Mouse (Mus musculus) CD4-positive, CD25-positive, alpha-beta regulatory T cell (primary cell): ENCODE results near the gene Cysrt1. TPM values are rescaled to one million over a fixed set of nuclear protein-coding genes. Genes with fewer than 3 reads are reported as not detected.

ENCODE experiments used
- polyA plus RNA-seq: library from polyadenylated mRNA; unstranded; fragments of 100-300 nt; shearing (Covaris generic); gene quantifications from one replicate; pipeline ENCODE4 v1.2.1, GENCODE M21; 2017

Gene Cysrt1
- not detected for polyA plus RNA-seq

DNA sequence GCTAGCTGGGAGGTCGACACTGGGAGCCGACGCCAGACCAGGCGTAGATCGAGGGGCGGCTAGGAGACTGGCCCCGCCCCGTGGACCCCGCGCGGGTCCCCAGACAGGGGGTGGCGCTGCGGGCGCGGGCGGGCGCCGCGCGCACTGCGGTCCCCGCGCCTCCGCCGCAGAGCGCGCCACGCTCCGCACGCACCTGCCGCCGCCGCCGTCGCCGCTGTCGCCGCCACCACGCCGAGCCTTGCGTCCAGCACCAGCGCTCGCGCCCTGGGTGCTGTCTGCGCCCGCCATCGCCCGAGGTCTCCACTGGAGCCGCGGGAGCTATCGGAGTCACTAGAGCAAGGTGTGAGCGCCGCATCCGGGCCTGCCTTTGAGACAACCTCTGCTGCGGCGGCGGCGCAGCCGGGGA, at the start of gene Cysrt1, which contains the start of gene Rnf208:
TSS of gene Cysrt1 (minus strand) at position 352 of the 406 bp plus-strand sequence.
TSS of gene Rnf208 (plus strand) at position 155 of the 406 bp plus-strand sequence.

DNA sequence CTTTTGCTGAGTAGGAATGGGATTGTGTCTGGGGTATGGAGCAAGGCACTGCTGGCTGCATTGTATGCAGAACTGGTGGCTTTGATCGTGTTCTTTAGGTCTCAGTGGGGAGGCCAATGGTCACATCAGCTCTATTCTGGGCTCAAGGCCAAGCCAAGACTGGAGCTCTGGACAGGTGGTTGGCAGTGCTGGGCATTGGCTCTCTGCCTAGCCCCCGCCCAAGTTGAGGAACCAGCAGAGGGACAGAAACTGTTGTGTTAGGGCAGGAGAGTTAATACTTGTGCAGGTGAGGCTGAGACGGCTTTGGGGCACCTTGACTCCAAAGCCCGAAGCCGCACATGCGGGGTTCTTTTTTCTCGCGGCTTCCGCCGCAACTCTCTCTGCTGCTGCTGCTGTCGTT, 47.4 kb upstream of the Cysrt1 start, which contains the start of gene Lrrc26:
TSS of gene Lrrc26 (plus strand) at position 265 of the 400 bp plus-strand sequence.

DNA sequence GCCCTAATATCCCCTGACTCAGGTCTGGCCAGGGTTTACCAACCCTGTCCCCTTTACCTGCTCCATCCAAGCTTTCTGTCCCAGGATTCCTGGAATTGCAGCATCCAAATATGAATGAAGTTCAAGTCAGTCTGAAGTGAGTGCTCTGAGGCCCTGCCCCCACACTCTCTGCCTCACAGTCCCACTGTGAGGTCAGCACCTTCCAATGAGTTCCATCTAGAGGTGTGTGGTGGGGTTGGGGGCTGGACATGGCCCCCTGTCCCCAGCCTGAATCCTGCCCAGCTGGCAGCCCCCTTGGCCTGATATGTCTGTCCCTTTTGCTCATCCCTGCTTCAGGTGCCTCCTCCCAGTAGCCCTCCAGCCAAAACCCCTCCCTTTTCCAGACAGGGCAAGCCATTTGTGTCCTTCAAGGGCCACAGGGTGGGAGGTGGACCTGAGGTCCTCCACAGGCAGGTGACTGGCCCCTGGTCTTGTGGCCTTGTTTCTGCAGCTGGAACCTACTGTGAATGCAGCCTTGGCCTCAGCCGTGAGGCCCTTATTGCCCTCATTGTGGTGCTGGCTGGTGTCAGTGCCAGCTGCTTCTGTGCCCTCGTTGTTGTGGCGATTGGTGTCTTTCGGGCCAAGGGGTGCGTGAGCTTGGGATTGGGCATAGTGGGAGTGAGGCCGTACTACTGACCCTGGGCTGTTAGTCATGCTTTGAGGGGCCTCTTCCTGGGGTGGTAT, 45.8 kb upstream of the Cysrt1 start, which contains the start of gene Tmem210:
TSS of gene Tmem210 (plus strand) at position 219 of the 723 bp plus-strand sequence.

DNA sequence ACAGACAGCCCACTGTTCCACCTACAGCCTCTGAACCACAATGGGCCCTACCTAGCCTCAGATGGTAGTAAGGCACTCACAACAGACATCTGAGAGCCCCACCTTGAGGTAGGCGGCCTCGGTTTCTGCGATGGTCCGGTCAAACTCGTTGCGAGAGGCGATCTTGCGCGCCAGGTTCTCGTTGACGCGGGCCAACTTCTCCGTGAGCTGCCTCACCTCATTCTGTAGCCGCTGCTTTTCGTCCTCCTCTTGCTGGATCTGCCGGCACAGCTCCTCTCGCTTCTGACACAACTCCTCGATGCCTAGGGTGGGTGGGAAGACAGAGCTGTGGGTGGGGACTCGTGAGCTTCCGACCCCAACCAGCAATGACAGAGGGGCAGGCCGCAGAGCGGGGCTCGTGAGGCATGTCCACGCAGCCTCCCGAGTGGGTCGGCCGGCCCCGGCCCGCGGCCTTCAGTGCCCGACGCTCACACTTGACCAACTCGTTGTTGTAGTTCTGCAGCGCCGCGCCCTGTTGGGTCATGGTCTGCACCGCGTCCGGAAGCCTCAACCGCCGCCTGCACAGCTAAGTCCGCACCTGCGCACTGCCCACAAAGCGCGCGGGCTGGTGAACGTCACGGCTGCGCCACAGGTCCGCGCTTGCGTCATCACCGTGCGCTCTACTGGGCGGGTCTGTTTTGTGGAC, 29.7 kb upstream of the Cysrt1 start, which contains the start of the genes Ssna1 and Anapc2:
TSS of gene Ssna1 (minus strand) at position 612 of the 685 bp plus-strand sequence.
TSS of gene Anapc2 (plus strand) at position 652 of the 685 bp plus-strand sequence.

DNA sequence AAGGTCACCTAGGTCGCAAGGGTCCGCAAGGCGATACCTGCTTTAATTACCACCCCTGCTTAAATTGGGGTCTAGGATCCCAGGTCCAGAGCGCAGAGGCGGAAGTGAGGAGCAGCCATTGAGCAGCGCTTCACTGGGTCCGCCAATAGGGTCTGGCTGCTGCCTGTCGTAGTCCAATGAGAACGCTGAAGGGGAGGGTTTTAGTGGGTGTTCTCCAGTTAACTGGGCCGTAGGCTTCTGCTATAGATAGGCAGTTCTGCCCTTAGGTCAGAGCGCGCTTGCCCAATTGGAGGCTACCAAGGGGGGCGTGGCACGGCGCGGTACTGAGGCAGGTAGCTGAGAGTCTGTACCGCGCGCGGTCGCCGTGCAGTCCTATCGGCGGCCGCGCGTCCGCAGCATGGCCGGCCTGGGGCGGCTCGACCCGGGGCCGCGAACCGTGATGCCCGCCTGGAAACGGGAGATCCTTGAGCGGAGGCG, 20.1 kb upstream of the Cysrt1 start, which contains the start of gene Tprn:
TSS of gene Tprn (plus strand) at position 328 of the 477 bp plus-strand sequence.

DNA sequence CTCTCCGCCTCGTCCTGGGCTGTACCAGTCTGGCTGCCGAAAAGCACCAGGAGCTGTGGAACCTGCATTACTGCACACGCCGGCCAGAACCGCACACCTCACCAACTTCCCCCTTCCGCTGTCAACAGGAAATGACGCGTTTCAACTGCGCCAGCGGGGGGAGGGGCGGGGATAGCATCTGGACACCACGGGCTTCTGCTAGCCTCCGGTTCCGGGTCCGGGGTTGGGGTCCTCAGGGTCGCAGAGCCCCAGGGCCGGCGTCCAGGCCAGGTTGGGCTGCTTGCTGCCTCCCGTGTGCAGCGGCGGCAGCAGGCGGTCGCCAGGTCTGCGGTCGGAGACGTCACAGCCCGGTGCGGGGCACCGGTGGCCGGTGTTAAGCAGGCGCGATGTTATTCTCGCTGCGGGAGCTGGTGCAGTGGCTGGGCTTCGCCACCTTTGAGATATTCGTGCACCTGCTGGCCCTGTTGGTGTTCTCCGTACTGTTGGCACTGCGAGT, 13.1 kb upstream of the Cysrt1 start, which contains the start of gene Tmem203:
TSS of gene Tmem203 (plus strand) at position 156 of the 496 bp plus-strand sequence.

DNA sequence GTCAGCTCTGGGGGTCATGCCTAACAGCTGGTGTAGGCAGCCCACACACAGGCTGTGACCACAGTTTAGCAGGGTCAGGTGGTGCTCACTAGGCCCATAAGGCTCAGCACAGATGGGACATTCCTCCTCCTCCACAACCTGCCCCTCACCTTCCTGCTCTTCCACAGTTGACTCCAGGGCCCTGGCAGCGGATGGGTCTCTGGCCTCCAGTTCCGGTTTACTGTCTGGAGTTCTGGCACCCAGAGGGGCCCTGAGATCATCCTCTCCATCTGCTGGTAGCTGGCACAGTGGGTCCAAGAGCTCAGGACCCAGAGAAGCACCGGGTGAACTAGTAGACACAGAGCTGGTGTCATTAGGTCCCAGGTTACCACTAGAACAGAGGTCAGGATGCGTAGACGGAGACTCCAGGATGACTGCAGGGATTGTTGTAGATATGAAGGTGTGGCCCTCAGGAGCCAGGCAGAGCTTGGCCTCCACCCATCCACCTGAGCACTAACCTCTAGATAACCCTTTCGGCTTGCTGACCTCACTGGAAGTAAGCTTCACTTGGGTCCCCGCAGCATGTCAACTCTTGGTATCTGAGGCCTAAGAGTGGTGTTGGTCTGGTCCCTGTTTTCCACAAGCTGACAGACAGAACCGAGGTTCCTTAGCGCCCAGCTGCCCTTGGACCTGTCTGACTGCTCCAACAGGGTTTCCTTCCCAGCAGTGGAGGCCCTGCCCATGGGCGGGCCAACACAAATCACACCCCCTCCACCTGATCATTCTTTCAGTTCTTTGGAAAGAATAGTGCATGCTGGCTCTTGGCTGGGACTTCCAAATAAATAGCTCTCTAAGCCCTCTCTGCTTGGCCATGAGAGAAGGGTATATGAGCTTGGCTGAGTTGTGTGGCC, 4.2 kb upstream of the Cysrt1 start, which contains the start of gene AL732309.1:
TSS of gene AL732309.1 (minus strand) at position 681 of the 890 bp plus-strand sequence.

DNA sequence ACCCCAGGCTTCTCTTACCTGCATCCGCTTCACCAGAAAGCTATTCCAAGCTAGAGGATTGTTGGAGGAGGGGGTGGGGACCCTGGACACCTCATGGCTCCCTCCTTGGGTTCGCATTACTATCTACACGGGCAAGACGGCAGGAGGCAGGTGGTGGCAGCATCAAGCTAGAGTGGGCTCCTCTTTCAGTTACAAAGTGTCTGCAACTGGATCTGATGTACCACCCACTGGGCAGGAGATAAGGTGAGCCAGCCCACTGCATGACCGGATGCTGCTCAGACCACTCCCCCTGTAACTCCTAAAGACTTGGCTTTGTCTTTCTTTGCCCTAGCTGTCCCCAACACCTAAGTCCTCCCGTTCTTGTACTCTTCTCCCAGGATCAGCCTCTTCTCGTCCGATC, 5.6 kb downstream of the Cysrt1 start, which contains the start of gene Rnf224:
TSS of gene Rnf224 (minus strand) at position 174 of the 400 bp plus-strand sequence.

DNA sequence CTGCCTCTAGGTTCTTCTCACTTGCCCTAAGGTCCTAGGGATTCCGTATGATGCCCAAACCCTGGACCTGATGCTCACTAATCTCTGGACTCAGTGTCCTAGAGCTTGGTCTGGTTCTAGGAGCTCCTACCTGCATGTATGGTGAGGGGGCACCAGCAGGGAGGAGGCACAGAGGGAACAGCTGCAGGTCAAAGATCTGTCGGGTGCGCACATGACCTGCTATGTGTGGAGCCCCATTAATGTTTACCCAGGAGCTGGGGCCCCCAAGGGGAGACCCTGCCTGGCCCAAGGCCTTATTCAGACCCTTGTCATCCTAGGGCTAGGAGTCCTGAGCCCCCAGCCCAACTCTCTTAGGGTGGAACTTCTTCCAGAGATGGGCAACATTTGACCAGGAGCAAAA, 8.2 kb downstream of the Cysrt1 start, which contains the start of gene Slc34a3:
TSS of gene Slc34a3 (minus strand) at position 315 of the 400 bp plus-strand sequence.

DNA sequence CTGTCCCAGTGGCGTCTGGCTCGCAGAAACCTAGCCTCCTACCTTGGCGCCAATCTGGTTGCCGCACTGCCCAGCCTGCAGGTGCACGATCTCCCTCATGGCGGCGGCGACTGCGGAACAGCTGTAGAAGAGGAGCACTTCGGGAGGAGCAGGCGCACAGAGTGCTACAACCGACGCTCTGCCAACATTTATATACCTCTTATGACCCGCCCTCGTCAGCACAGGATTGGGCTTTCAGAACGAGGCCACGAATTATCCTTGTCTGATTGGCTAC, 17.8 kb downstream of the Cysrt1 start, which contains the start of gene Tubb4b:
TSS of gene Tubb4b (minus strand) at position 211 of the 274 bp plus-strand sequence.

DNA sequence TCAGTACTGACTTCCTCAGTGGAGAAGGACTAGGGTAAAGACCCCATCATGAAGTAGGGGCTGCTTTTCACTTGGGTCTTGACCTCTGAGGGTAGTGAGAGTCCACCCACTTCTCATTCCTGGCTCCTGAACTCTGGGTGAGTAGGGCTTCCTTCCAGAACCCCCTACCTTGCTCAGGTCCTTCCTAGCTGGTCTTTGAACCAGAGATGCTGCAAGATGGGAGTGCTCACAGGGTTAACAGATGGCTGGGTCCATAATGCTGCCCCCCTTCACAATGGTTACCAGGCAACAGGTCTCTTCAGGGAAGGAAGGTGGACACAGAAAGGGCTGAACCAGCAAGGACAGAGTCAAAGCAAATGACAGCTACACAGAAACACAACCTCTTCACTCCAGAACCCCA, 23.8 kb downstream of the Cysrt1 start, which contains the start of gene Fam166a:
TSS of gene Fam166a (plus strand) at position 301 of the 400 bp plus-strand sequence.

DNA sequence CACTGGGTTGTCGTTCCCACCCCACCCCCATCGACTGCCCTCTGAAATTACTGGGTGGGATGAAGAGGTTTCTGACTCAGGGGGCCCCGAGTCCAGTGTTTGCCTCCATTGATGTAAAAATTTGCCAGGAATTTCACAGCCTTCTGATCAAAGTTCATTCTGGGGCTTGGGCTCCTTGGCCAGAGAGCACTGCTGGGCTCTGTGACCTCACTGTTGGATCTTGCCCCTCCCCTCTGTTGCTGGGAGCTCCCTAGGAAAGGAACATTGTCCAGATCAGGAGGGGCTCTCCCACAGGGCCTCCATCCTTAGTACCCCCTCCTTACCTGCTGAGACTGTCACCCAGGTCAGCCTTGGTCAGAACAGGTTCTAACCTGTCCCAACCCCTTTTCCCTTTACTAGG, 27.8 kb downstream of the Cysrt1 start, which contains the start of gene Stpg3:
TSS of gene Stpg3 (minus strand) at position 194 of the 400 bp plus-strand sequence.

DNA sequence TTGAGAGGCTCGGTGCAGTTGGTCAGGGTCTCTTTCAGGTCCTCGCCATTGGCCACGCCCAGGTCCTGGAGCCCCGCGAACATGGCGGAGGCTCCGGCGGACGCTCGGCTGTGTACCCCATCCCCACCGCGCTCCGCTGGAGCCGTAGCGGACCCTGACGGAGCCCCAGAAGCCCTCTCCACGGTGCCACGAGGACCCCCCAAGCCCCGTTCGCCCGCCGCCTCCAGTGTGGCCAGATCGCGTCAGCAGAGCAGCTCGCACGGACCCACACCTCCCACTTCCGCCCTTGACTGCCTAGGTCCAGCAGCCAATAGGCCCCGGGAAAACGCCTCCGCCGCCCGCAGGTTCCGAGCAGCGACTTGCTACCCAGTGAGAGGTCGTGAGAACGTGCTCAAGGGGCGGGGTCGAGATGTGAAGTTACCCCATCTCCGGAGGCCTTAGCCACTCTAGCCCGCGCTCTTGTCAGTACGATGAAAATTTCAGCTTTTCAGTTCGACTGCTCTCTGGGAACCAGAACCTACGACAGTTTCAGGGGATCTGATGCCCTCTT, 31.1 kb downstream of the Cysrt1 start, which contains the start of gene Nelfb:
TSS of gene Nelfb (minus strand) at position 369 of the 550 bp plus-strand sequence.

DNA sequence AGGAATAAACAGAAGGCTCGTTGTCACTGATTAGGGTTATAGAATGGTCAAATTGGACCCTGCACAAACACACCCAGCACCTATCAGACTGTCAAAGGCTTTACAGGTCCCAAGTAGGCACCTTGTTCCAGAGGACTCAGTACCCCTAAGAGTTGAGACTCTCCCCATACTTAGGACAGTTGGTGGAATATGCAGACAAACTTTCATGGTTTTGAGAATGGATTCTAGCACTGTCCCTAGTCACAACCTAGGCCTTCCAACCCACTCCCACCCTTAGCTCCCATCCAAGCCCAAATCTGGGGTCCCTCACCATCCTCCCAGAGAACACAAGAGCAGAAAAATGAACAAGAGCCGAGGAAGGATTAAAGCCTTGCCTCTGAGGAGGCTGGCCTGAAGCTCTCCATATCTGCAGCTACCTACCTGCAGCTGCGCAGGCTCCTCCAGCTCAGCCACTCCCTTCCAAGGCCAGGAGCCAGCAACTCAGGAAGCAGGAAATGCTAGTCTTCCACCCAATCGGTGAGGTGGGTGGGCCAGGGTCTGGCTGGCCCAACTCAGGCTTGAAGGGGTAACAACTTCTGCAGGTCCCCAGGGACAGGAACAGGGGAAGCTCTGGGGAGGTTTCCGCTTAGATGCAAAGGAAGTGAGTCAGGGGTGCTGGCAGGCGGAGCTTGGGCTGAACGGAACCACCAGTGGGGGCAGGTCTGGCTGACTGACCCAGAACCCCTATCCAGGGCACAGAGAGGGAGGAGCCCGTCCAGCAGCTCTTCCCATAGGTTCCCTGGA, 45.9 kb downstream of the Cysrt1 start, which contains the start of gene Tor4a:
TSS of gene Tor4a (minus strand) at position 715 of the 783 bp plus-strand sequence.

Other genes starting within 250 kb of the Cysrt1 start
- 53.2 TPM for gene Nsmf, start 188.1 kb downstream of the Cysrt1 start, polyA plus RNA-seq
- 0.37 TPM for gene Entpd8, start 162.1 kb downstream of the Cysrt1 start, polyA plus RNA-seq
- gene Noxa1, start 147.3 kb downstream of the Cysrt1 start, polyA plus RNA-seq, result 8.3 TPM
- gene Nrarp, start 61.7 kb downstream of the Cysrt1 start, polyA plus RNA-seq, result 5.1 TPM
- 115 TPM for gene Tor4a, start 45.6 kb downstream of the Cysrt1 start, polyA plus RNA-seq
- gene Nelfb, start 31.0 kb downstream of the Cysrt1 start, polyA plus RNA-seq, result 141 TPM
- not detected for gene Stpg3, start 27.8 kb downstream of the Cysrt1 start, polyA plus RNA-seq
- 0.49 TPM for gene Fam166a, start 23.7 kb downstream of the Cysrt1 start, polyA plus RNA-seq
- 174 TPM for gene Tubb4b, start 17.8 kb downstream of the Cysrt1 start, polyA plus RNA-seq
- gene Slc34a3, start 8.1 kb downstream of the Cysrt1 start, polyA plus RNA-seq, result not detected
- gene Rnf224, start 5.7 kb downstream of the Cysrt1 start, polyA plus RNA-seq, result not detected
- gene Rnf208, start 197 bp downstream of the Cysrt1 start, polyA plus RNA-seq, result 2.2 TPM
- gene AL732309.1, start 4.4 kb upstream of the Cysrt1 start, polyA plus RNA-seq, result 7.9 TPM
- 25.3 TPM for gene Tmem203, start 13.0 kb upstream of the Cysrt1 start, polyA plus RNA-seq
- gene Tprn, start 20.2 kb upstream of the Cysrt1 start, polyA plus RNA-seq, result 18.9 TPM
- gene Ssna1, start 30.0 kb upstream of the Cysrt1 start, polyA plus RNA-seq, result 118 TPM
- 116 TPM for gene Anapc2, start 30.0 kb upstream of the Cysrt1 start, polyA plus RNA-seq
- gene Tmem210, start 45.7 kb upstream of the Cysrt1 start, polyA plus RNA-seq, result not detected
- gene Lrrc26, start 47.5 kb upstream of the Cysrt1 start, polyA plus RNA-seq, result 0.14 TPM
- gene Grin1, start 76.7 kb upstream of the Cysrt1 start, polyA plus RNA-seq, result 0.25 TPM
- gene Man1b1, start 89.9 kb upstream of the Cysrt1 start, polyA plus RNA-seq, result 21.4 TPM
- gene Dpp7, start 113.9 kb upstream of the Cysrt1 start, polyA plus RNA-seq, result 20.6 TPM
- 40.8 TPM for gene Uap1l1, start 123.2 kb upstream of the Cysrt1 start, polyA plus RNA-seq
- gene Sapcd2, start 129.9 kb upstream of the Cysrt1 start, polyA plus RNA-seq, result 0.87 TPM
- gene Entpd2, start 153.4 kb upstream of the Cysrt1 start, polyA plus RNA-seq, result not detected
- 0.96 TPM for gene Npdc1, start 156.9 kb upstream of the Cysrt1 start, polyA plus RNA-seq
- gene Fut7, start 180.8 kb upstream of the Cysrt1 start, polyA plus RNA-seq, result 5.3 TPM
- gene Abca2, start 186.3 kb upstream of the Cysrt1 start, polyA plus RNA-seq, result 74.7 TPM
- gene Clic3, start 214.4 kb upstream of the Cysrt1 start, polyA plus RNA-seq, result 3.2 TPM
- gene Paxx, start 218.6 kb upstream of the Cysrt1 start, polyA plus RNA-seq, result 112 TPM
- not detected for gene Ptgds, start 227.6 kb upstream of the Cysrt1 start, polyA plus RNA-seq